Mouse (Mus musculus) adrenal gland, adult 2 months (tissue): Measurements from ENCODE around the gene Umad1. TPM values are rescaled to one million over a fixed set of nuclear protein-coding genes. Genes with fewer than 3 reads are reported as not detected.

ENCODE experiments used
- polyA plus RNA-seq: library from polyadenylated mRNA; depleted of rRNA; stranded (reverse); fragments of >200 nt; gene quantifications from 2 replicates; pipeline ENCODE4 v1.2.3, GENCODE M21; 2012; rRNA removed
- total RNA-seq, 2 experiments: library from RNA; stranded (reverse); gene quantifications; 2 replicates each; pipeline ENCODE4 v1.2.3; 2021

The Umad1 gene
- total and polyA plus RNA-seq, 3 experiments, result 7.4 to 18.4 (median 17.2) TPM

Other genes with a start within 250 kb of the Umad1 start
- gene Col28a1, start 66.7 kb upstream of the Umad1 start, total RNA-seq, result 1 to 10 TPM in 1 of 2 experiments, under 1 TPM in 1; 0.86 to 2.0 TPM
- gene Col28a1, start 66.7 kb upstream of the Umad1 start, polyA plus RNA-seq, result 0.12 TPM in 2 replicates
- gene Mios, start 50.1 kb upstream of the Umad1 start, total RNA-seq, result 10 to 100 TPM; 13.8 to 17.1 TPM
- 1.5 and 2.5 TPM in 2 replicates for gene Mios, start 50.1 kb upstream of the Umad1 start, polyA plus RNA-seq
- gene Rpa3, start 115 bp upstream of the Umad1 start, total RNA-seq, result 10 to 100 TPM in 1 of 2 experiments, 1 to 10 TPM in 1; 9.9 to 18.0 TPM
- 0.17 and 0.25 TPM in 2 replicates for gene Rpa3, start 115 bp upstream of the Umad1 start, polyA plus RNA-seq
- gene Gm45062, start 162 bp downstream of the Umad1 start, total RNA-seq, result 1 to 10 TPM in 1 of 2 experiments, under 1 TPM in 1; 0.75 to 2.7 TPM
- 0.03 and 0.06 TPM in 2 replicates for gene Gm45062, start 162 bp downstream of the Umad1 start, polyA plus RNA-seq